Mouse (Mus musculus) limb, embryonic 13.5 days (tissue): ENCODE results near the gene Tm6sf1. TPM values are rescaled to one million over a fixed set of nuclear protein-coding genes. Genes with fewer than 3 reads are reported as not detected.
"Not testable (repeated sequence)": the region's sequence is repeated elsewhere in the genome, so short reads cannot be mapped to it uniquely, and the experiment has no call there.

Source experiments
- ATAC-seq: fragments of 200-750 bp; cut with Nextera tagmentation; 2 replicates; pipeline ENCODE4 v1.8.0; 2017; ENCODE audit warnings: low read depth, moderate number of reproducible peaks, moderate TSS enrichment; ENCODE audit not compliant: low FRiP score
- H3K27ac ChIP-seq: fragments of 300-500 bp; sonication (generic); 2 replicates; pipeline ENCODE4 v1.5.1; 2015; ENCODE audit warnings: inconsistent platforms, mild to moderate bottlenecking, moderate library complexity
- H3K27me3 ChIP-seq: fragments of 300-500 bp; sonication (generic); 2 replicates; pipeline ENCODE4 v1.6.1; 2015; ENCODE audit warnings: mild to moderate bottlenecking, inconsistent platforms
- H3K36me3 ChIP-seq: fragments of 300-500 bp; sonication (generic); 2 replicates; pipeline ENCODE4 v1.6.1; 2015; ENCODE audit warnings: inconsistent platforms, mild to moderate bottlenecking, moderate library complexity
- H3K4me1 ChIP-seq: fragments of 300-500 bp; sonication (generic); 2 replicates; pipeline ENCODE4 v1.6.1; 2015; ENCODE audit warnings: inconsistent platforms
- H3K4me2 ChIP-seq: fragments of 300-500 bp; sonication (generic); replicated peaks from 2 replicates; pipeline ENCODE4 v1.6.1; 2015; ENCODE audit warnings: inconsistent platforms, mild to moderate bottlenecking, moderate library complexity
- H3K4me3 ChIP-seq: fragments of 300-500 bp; sonication (generic); 2 replicates; pipeline ENCODE4 v1.5.1; 2015; ENCODE audit warnings: moderate library complexity, mild to moderate bottlenecking, inconsistent platforms
- H3K9ac ChIP-seq: fragments of 300-500 bp; sonication (generic); 2 replicates; pipeline ENCODE4 v1.6.1; 2015; ENCODE audit warnings: mild to moderate bottlenecking, inconsistent platforms
- H3K9me3 ChIP-seq: fragments of 300-500 bp; sonication (generic); 2 replicates; pipeline ENCODE4 v1.6.1; 2016; ENCODE audit warnings: inconsistent platforms
- WGBS: fragments of 180-500 bp; shearing (Covaris S2); methylation state at CpG from one replicate; pipeline ENCODE4 v1.1.7; 2015; 5-methylcytosine and 5-hydroxymethylcytosine counted together
- polyA plus RNA-seq: library from polyadenylated mRNA; unstranded; fragments of >200 nt; fragmentation: Nextera tagmentation; extraction: Ambion mirVana; gene quantifications from 2 replicates; pipeline ENCODE4 v1.2.1, GENCODE M21; 2015

The Tm6sf1 gene
- polyA plus RNA-seq = 17.0 and 19.5 TPM in 2 replicates

- H3K4me3 ChIP-seq = peak within 1 kb of the TSS; percentile 69
- ATAC-seq = peak; percentile 42; the same call in 1 of the 2 replicates
- H3K9ac ChIP-seq = peak within 1 kb of the TSS; percentile 79
- H3K9me3 ChIP-seq = no peaks in the 10 kb centered on the region
- peaks cover 22% of the 10 kb centered on the region; the same call in 1 of the 2 replicates for H3K4me1 ChIP-seq
- peak within 1 kb of the TSS; percentile 99 for H3K4me2 ChIP-seq
- peaks cover 57% of the 10 kb centered on the region for H3K27me3 ChIP-seq
- no peaks in the 10 kb centered on the region for H3K36me3 ChIP-seq
- H3K27ac ChIP-seq = no peak within 1 kb of the TSS
- under 1% methylated on average over 64 of the region's 64 CpGs for WGBS
Observed at GRCm38 (mm10) chr7:81858968-81859721, at the start of gene Tm6sf1. Tm6sf1 (plus strand) TSS chr7:81859001.

GRCm38 (mm10) chr7:81824906-81825305 lies 33.9 kb upstream of the Tm6sf1 start:
- no peaks in the 10 kb centered on the region for H3K27me3 ChIP-seq
- H3K4me1 ChIP-seq = peaks cover 43% of the 10 kb centered on the region
- H3K9ac ChIP-seq = no peak overlapping the region
- H3K4me2 ChIP-seq = no peak overlapping the region
- 58% methylated on average over 3 of the region's 3 CpGs for WGBS
- ATAC-seq = no peak
- H3K27ac ChIP-seq = no peak overlapping the region
- no peak overlapping the region for H3K4me3 ChIP-seq
- no peaks in the 10 kb centered on the region for H3K9me3 ChIP-seq
- no peaks in the 10 kb centered on the region for H3K36me3 ChIP-seq

DNA sequence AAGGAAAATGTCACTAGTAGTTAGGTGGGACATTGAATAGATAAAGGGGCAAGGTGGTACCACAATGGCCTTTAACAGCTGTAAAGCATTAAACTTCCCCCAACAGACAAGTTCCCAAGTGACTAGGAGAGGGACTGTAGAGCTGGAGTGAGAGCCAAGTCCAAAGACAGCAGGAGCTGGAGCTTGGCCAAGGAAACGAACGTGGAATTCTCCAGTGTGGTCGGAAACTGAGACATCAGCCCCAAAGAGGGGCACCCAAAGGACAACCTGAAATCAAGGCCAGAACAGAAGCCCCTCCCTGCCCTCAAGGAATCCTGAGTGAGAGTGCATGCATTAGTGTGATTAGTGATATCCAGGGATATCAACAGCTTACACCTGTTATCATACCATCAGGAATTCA lies 33.4 kb upstream of the Tm6sf1 start:
- WGBS = 25% methylated on average over 3 of the region's 3 CpGs
- Histone ChIP-seq H3K9ac (no peak overlapping the region), H3K36me3 (no peaks in the 10 kb centered on the region), H3K9me3 (no peaks in the 10 kb centered on the region), H3K27ac (no peak overlapping the region), H3K4me2 (peak overlapping the region; percentile 12; the same call in 1 of the 2 replicates), H3K4me1 (peaks cover 45% of the 10 kb centered on the region), H3K27me3 (no peaks in the 10 kb centered on the region), H3K4me3 (no peak overlapping the region)
- no peak for ATAC-seq

DNA sequence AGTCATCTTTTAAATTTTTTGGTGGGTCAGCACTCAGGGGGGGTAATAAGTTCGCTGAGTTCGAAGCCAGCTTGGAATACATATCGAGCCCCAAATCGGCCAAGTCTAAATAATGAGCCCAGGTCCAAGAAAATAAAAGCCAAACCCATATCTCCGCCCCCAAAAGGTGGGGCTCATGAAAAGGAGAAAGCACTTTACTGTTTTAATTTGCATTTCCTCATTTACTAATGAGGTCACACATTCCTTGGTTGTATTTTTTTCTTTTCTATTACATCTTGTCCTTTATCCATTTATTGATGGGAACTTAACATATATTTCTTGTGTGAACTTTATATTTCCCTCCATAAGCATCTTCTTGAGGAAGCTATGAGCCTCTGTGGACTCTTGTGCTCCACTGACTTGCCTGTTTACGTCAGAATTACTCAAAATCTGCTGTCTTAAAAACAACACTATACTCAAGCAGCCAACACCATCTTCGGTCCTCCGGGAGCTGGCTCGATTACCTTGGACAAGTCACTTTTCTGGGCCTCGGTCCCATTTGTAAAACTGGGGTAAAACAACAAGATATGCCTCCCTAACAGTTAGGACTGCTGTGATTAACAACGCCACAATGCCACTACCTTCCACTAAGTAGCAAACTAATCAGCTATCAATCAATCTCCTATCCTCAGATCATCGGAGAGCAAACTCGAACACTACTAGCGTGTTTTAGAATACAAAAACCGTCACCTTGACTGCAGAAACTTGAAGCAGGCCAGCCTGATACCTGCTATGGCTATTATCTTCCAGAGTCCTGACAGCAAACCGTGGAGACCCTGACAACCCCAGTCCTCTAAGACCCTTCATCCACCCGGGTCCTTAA lies 30.8 kb upstream of the Tm6sf1 start:
- Histone ChIP-seq H3K9ac (peak overlapping the region; percentile 92), H3K27ac (peak overlapping the region; percentile 91; the same call in 1 of the 2 replicates), H3K4me1 (peaks cover 45% of the 10 kb centered on the region), H3K4me2 (peak overlapping the region; percentile 85), H3K36me3 (no peaks in the 10 kb centered on the region), H3K9me3 (no peaks in the 10 kb centered on the region), H3K27me3 (no peaks in the 10 kb centered on the region), H3K4me3 (peak overlapping the region; percentile 86)
- no peak for ATAC-seq
- WGBS = 26% methylated on average over 17 of the region's 17 CpGs

DNA sequence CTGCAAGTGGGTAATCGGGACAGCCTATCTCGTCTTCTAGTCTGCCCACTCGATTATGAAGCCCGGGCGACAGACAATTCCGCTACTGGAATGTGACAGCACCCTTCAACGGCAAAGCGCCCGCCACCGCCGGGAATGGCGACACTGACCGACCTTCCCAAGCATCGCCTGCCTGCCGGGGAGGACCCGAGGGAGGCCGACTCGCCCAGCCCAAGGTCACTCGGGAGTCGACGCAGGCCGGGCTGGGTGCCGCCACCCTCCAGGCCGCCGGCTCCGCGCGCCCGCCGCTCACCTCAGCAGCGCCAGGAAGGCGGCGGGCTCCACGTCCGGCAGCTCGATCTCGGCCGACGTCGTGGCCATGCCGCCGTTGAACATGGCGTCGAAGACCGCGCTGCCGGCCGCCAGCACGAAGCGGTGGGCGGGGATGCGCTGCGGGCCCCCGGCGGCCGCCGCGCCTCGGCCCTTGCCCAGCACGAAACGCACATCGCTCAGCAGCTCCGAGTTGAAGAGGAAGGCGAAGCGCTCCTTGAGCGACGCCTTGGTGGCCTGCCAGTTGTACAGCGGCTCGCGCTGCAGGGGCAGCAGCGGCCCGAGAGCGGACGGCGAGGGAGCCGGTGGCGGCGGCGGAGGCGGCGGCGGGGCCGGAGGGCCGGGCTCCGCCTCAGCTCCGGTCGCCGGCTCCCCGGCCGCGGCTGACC lies 30.0 kb upstream of the Tm6sf1 start:
- H3K4me1 ChIP-seq = peaks cover 45% of the 10 kb centered on the region
- peak; percentile 48; the same call in 1 of the 2 replicates for ATAC-seq
- no peaks in the 10 kb centered on the region for H3K36me3 ChIP-seq
- H3K27ac ChIP-seq = peak overlapping the region; percentile 91
- under 1% methylated on average over 84 of the region's 91 CpGs for WGBS
- no peaks in the 10 kb centered on the region for H3K9me3 ChIP-seq
- no peaks in the 10 kb centered on the region for H3K27me3 ChIP-seq
- H3K4me2 ChIP-seq = peak overlapping the region; percentile 85
- peak overlapping the region; percentile 92 for H3K9ac ChIP-seq
- H3K4me3 ChIP-seq = peak overlapping the region; percentile 86

DNA sequence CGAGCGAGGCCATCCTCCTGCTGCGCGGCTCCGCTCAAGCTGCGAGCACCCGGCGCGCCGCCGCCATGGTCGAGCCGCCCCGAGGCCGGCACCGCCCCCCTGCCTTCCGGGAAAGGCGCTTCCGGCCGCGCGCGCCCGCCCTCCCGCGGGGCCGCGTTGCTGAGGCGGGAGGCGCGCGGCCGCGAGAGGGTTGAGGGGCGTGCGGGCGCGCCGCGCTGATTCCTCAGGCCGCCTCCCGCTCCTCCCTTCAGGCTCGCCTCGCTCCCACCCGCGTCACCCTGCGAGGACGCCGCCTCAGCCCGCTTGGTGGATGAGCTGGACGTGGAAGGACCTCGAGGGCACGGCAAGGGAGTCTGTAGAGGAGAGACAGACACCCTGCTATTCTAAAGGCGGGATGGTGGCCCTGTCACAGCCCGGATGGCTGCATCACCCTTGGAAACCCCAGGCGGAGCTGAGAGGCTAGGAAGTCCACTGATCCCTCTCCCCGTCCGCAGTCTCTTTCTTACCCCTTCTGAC lies 29.4 kb upstream of the Tm6sf1 start, which contains the start of gene Btbd1:
Gene Btbd1, minus strand, starts transcription at position 53 of the 516 bp plus-strand sequence.
- Histone ChIP-seq H3K9ac (peak within 1 kb of the TSS; percentile 92), H3K4me1 (peaks cover 42% of the 10 kb centered on the region), H3K36me3 (no peaks in the 10 kb centered on the region), H3K4me2 (peak within 1 kb of the TSS; percentile 85), H3K4me3 (peak within 1 kb of the TSS; percentile 86), H3K9me3 (no peaks in the 10 kb centered on the region), H3K27me3 (no peaks in the 10 kb centered on the region), H3K27ac (peak within 1 kb of the TSS; percentile 91)
- ATAC-seq = peak; percentile 92
- under 1% methylated on average over 58 of the region's 58 CpGs for WGBS

GRCm38 (mm10) chr7:81834847-81835246 lies 24.0 kb upstream of the Tm6sf1 start:
- no peak overlapping the region for H3K4me3 ChIP-seq
- no peak overlapping the region for H3K4me2 ChIP-seq
- H3K9ac ChIP-seq = no peak overlapping the region
- 0 out of 2 replicates have a peak, but pooled peaks cover 3% of the 10 kb centered on the region for H3K9me3 ChIP-seq
- H3K36me3 ChIP-seq = no peaks in the 10 kb centered on the region
- ATAC-seq = no peak
- no peaks in the 10 kb centered on the region for H3K27me3 ChIP-seq
- H3K4me1 ChIP-seq = 0 out of 2 replicates have a peak, but pooled peaks cover 3% of the 10 kb centered on the region
- H3K27ac ChIP-seq = no peak overlapping the region

- no peak for ATAC-seq
- Histone ChIP-seq H3K4me1 (no peaks in the 10 kb centered on the region), H3K27me3 (no peaks in the 10 kb centered on the region), H3K4me2 (no peak overlapping the region), H3K36me3 (no peaks in the 10 kb centered on the region), H3K4me3 (no peak overlapping the region), H3K9ac (no peak overlapping the region), H3K27ac (no peak overlapping the region), H3K9me3 (0 out of 2 replicates have a peak, but pooled peaks cover 3% of the 10 kb centered on the region)
- WGBS = 71% methylated on average over 5 of the region's 5 CpGs
Observed at GRCm38 (mm10) chr7:81835430-81835829, 23.4 kb upstream of the Tm6sf1 start.

GRCm38 (mm10) chr7:81837771-81838170 lies 21.0 kb upstream of the Tm6sf1 start:
- not testable (repeated sequence) for H3K4me2 ChIP-seq, H3K36me3 ChIP-seq, H3K9me3 ChIP-seq, H3K4me3 ChIP-seq, H3K27ac ChIP-seq, H3K27me3 ChIP-seq, H3K9ac ChIP-seq, H3K4me1 ChIP-seq, ATAC-seq
- WGBS = 84% methylated on average over 5 of the region's 5 CpGs

GRCm38 (mm10) chr7:81839746-81840145 lies 19.1 kb upstream of the Tm6sf1 start:
- Histone ChIP-seq H3K4me1 (no peaks in the 10 kb centered on the region), H3K27ac (no peak overlapping the region), H3K4me2 (no peak overlapping the region), H3K4me3 (no peak overlapping the region), H3K27me3 (no peaks in the 10 kb centered on the region), H3K36me3 (no peaks in the 10 kb centered on the region), H3K9ac (no peak overlapping the region), H3K9me3 (0 out of 2 replicates have a peak, but pooled peaks cover 3% of the 10 kb centered on the region)
- 63% methylated on average over 6 of the region's 6 CpGs for WGBS
- ATAC-seq = no peak

DNA sequence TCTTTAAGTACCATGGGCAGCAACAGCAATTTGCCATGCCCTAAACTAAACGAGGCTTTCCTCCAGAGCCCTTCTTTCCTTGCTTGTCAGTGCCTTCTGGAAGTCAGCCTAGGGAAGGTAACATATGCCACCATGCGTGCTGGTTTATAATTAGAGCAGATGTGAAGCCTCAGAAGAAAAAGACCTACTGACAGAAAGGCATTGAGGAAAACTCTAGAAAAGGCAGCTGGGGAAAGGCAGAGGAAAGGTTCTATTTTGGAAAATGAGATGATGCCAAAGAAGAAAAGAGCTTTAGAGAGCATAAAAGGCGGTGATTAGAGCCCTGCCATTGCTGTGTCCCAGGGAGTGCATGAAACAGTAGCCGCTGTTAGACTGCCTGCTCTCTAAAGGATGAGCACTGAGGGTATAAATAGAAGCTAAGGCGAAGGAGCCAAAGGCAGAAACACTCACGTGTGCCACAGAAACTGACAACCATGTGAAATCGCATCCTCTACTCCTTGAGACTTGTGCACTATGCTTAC lies 18.1 kb upstream of the Tm6sf1 start:
- ATAC-seq = no peak
- Histone ChIP-seq H3K9me3 (0 out of 2 replicates have a peak, but pooled peaks cover 3% of the 10 kb centered on the region), H3K4me2 (no peak overlapping the region), H3K4me1 (0 out of 2 replicates have a peak, but pooled peaks cover 2% of the 10 kb centered on the region), H3K9ac (no peak overlapping the region), H3K4me3 (no peak overlapping the region), H3K36me3 (no peaks in the 10 kb centered on the region), H3K27ac (no peak overlapping the region), H3K27me3 (no peaks in the 10 kb centered on the region)
- 64% methylated on average over 7 of the region's 7 CpGs for WGBS
